Mouse (Mus musculus): Measurements from ENCODE around the gene Gm17657. TPM values are rescaled to one million over a fixed set of nuclear protein-coding genes. Genes with fewer than 3 reads are reported as not detected.

Gm17657 gene
- polyA plus RNA-seq, 1 experiment from 2014 or later: not detected

- DNase-seq (ENCODE audit: extremely low spot score, low spot score): no peak
- Histone ChIP-seq H3K36me3 (replicated peaks) (peaks cover 32% of the 10 kb centered on the region), H3K9me3 (no peaks in the 10 kb centered on the region), H3K4me1 (peaks cover 35% of the 10 kb centered on the region), H3K4me3 (no peak overlapping the region), H3K27me3 (ENCODE audit: poor library complexity, severe bottlenecking) (no peaks in the 10 kb centered on the region), H3K27ac (no peak overlapping the region)
- WGBS: 84% methylated on average over 6 of the region's 6 CpGs
These were observed 53.0 kb downstream of the Gm17657 start for GRCm38 (mm10) chr17:29496211-29497070.

GRCm38 (mm10) chr17:29494732-29495076 lies 54.7 kb downstream of the Gm17657 start:
- H3K36me3 ChIP-seq (replicated peaks): peaks cover 32% of the 10 kb centered on the region
- peaks cover 46% of the 10 kb centered on the region for H3K4me1 ChIP-seq

GRCm38 (mm10) chr17:29494062-29494731 lies 55.2 kb downstream of the Gm17657 start:
- peaks cover 32% of the 10 kb centered on the region for H3K36me3 ChIP-seq (replicated peaks)
- H3K9me3 ChIP-seq: no peaks in the 10 kb centered on the region
- H3K27me3 ChIP-seq (ENCODE audit: poor library complexity, severe bottlenecking): no peaks in the 10 kb centered on the region
- no peak for DNase-seq (ENCODE audit: extremely low spot score, low spot score)
- 0 out of 2 replicates have a peak overlapping the region, but pooled peaks have one; percentile 97 for H3K27ac ChIP-seq
- H3K4me3 ChIP-seq: peak overlapping the region; percentile 98
- H3K4me1 ChIP-seq: peaks cover 51% of the 10 kb centered on the region
- WGBS: 82% methylated on average over 10 of the region's 10 CpGs

More at GRCm38 (mm10) chr17:29494732-29495076, 54.7 kb downstream of the Gm17657 start:
- WGBS: 60% methylated on average over 7 of the region's 8 CpGs
- Histone ChIP-seq H3K9me3 (no peaks in the 10 kb centered on the region), H3K27me3 (ENCODE audit: poor library complexity, severe bottlenecking) (no peaks in the 10 kb centered on the region), H3K4me3 (peak overlapping the region; percentile 11; the same call in 1 of the 2 replicates), H3K27ac (0 out of 2 replicates have a peak overlapping the region, but pooled peaks have one; percentile 41)
- no peak for DNase-seq (ENCODE audit: extremely low spot score, low spot score)

GRCm38 (mm10) chr17:29493461-29493980 lies 55.9 kb downstream of the Gm17657 start:
- H3K4me1 ChIP-seq: peaks cover 57% of the 10 kb centered on the region
- H3K9me3 ChIP-seq: no peaks in the 10 kb centered on the region
- H3K27ac ChIP-seq: peak overlapping the region; percentile 97; the same call in 1 of the 2 replicates
- H3K36me3 ChIP-seq (replicated peaks): peaks cover 32% of the 10 kb centered on the region
- H3K4me3 ChIP-seq: peak overlapping the region; percentile 98
- WGBS: 84% methylated on average over 11 of the region's 11 CpGs
- H3K27me3 ChIP-seq (ENCODE audit: poor library complexity, severe bottlenecking): 0 out of 2 replicates have a peak, but pooled peaks cover under 1% of the 10 kb centered on the region
- no peak for DNase-seq (ENCODE audit: extremely low spot score, low spot score)

- 0 out of 2 replicates have a peak, but pooled peaks cover 4% of the 10 kb centered on the region for H3K27me3 ChIP-seq (ENCODE audit: poor library complexity, severe bottlenecking)
- H3K36me3 ChIP-seq (replicated peaks): peaks cover 32% of the 10 kb centered on the region
- peak; percentile 74 for DNase-seq (ENCODE audit: extremely low spot score, low spot score)
- WGBS: 2% methylated on average over 22 of the region's 22 CpGs
- H3K9me3 ChIP-seq: no peaks in the 10 kb centered on the region
- H3K4me3 ChIP-seq: peak overlapping the region; percentile 98
- peak overlapping the region; percentile 97 for H3K27ac ChIP-seq
- peaks cover 58% of the 10 kb centered on the region for H3K4me1 ChIP-seq
These were observed 56.9 kb downstream of the Gm17657 start for GRCm38 (mm10) chr17:29492269-29493191.

GRCm38 (mm10) chr17:29491591-29492268 lies 57.7 kb downstream of the Gm17657 start:
- WGBS: under 1% methylated on average over 48 of the region's 48 CpGs
- H3K4me1 ChIP-seq: peaks cover 58% of the 10 kb centered on the region
- H3K9me3 ChIP-seq: no peaks in the 10 kb centered on the region
- peak overlapping the region; percentile 97 for H3K27ac ChIP-seq
- H3K27me3 ChIP-seq (ENCODE audit: poor library complexity, severe bottlenecking): 0 out of 2 replicates have a peak, but pooled peaks cover 4% of the 10 kb centered on the region
- DNase-seq (ENCODE audit: extremely low spot score, low spot score): peak; percentile 67
- H3K36me3 ChIP-seq (replicated peaks): peaks cover 32% of the 10 kb centered on the region
- peak overlapping the region; percentile 98 for H3K4me3 ChIP-seq

- H3K9me3 ChIP-seq: no peaks in the 10 kb centered on the region
- H3K27ac ChIP-seq: peak within 1 kb of the TSS; percentile 97
- peak; percentile 80 for DNase-seq (ENCODE audit: extremely low spot score, low spot score)
- H3K4me1 ChIP-seq: peaks cover 58% of the 10 kb centered on the region
- peak within 1 kb of the TSS; percentile 98 for H3K4me3 ChIP-seq
- peaks cover 25% of the 10 kb centered on the region for H3K36me3 ChIP-seq (replicated peaks)
- H3K27me3 ChIP-seq (ENCODE audit: poor library complexity, severe bottlenecking): 0 out of 2 replicates have a peak, but pooled peaks cover 4% of the 10 kb centered on the region
- under 1% methylated on average over 90 of the region's 99 CpGs for WGBS
These were observed 58.5 kb downstream of the Gm17657 start, which contains the start of gene Pim1 for GRCm38 (mm10) chr17:29490713-29491581. Gene Pim1, plus strand, starts transcription at chr17:29490753.

- H3K4me1 ChIP-seq: peaks cover 58% of the 10 kb centered on the region
- H3K36me3 ChIP-seq (replicated peaks): peaks cover 22% of the 10 kb centered on the region
- H3K9me3 ChIP-seq: no peaks in the 10 kb centered on the region
- peak overlapping the region; percentile 98 for H3K4me3 ChIP-seq
- WGBS: under 1% methylated on average over 54 of the region's 68 CpGs
- 0 out of 2 replicates have a peak, but pooled peaks cover 4% of the 10 kb centered on the region for H3K27me3 ChIP-seq (ENCODE audit: poor library complexity, severe bottlenecking)
- peak overlapping the region; percentile 97 for H3K27ac ChIP-seq
- peak; percentile 100 for DNase-seq (ENCODE audit: extremely low spot score, low spot score)
These were observed 59.3 kb downstream of the Gm17657 start for GRCm38 (mm10) chr17:29489971-29490712.

GRCm38 (mm10) chr17:29488978-29489970 lies 60.2 kb downstream of the Gm17657 start:
- peaks cover 13% of the 10 kb centered on the region for H3K36me3 ChIP-seq (replicated peaks)
- peak overlapping the region; percentile 97 for H3K27ac ChIP-seq
- H3K4me1 ChIP-seq: peaks cover 50% of the 10 kb centered on the region
- no peak for DNase-seq (ENCODE audit: extremely low spot score, low spot score)
- 0 out of 2 replicates have a peak, but pooled peaks cover 4% of the 10 kb centered on the region for H3K27me3 ChIP-seq (ENCODE audit: poor library complexity, severe bottlenecking)
- no peaks in the 10 kb centered on the region for H3K9me3 ChIP-seq
- peak overlapping the region; percentile 98 for H3K4me3 ChIP-seq
- 7% methylated on average over 30 of the region's 30 CpGs for whole genome bisulfite sequencing
